Mouse (Mus musculus) myocyte (in vitro differentiated cells): Measurements from ENCODE around the gene Mrpl14. TPM values are rescaled to one million over a fixed set of nuclear protein-coding genes. Genes with fewer than 3 reads are reported as not detected.

ENCODE experiments used
- H3K27me3 ChIP-seq: one replicate; pipeline ENCODE4 v1.6.1; 2011; ENCODE audit not compliant: control insufficient read depth, insufficient read depth, insufficient read length
- H3K36me3 ChIP-seq: one replicate; pipeline ENCODE4 v1.6.1; 2011; ENCODE audit not compliant: control insufficient read depth, insufficient read depth
- H3K4me2 ChIP-seq: one replicate; pipeline ENCODE4 v1.6.1; 2011; ENCODE audit warnings: low read depth, control low read depth
- H3K4me3 ChIP-seq: one replicate; pipeline ENCODE4 v1.5.1; 2011; ENCODE audit warnings: mild to moderate bottlenecking, control low read depth, moderate library complexity
- H3K79me2 ChIP-seq: one replicate; pipeline ENCODE4 v1.6.1; 2011; ENCODE audit not compliant: control insufficient read depth, insufficient read depth
- H3ac ChIP-seq: one replicate; pipeline ENCODE4 v1.6.1; 2011; ENCODE audit not compliant: control insufficient read depth, insufficient read length
- CEBPB ChIP-seq: IDR thresholded peaks from 2 replicates; pipeline ENCODE4 v1.6.1; 2011; ENCODE audit warnings: mild to moderate bottlenecking, moderate library complexity; ENCODE audit not compliant: poor library complexity, insufficient read depth, severe bottlenecking
- E2F4 ChIP-seq: IDR thresholded peaks from one replicate; pipeline ENCODE4 v1.6.1; 2011; ENCODE audit warnings: mild to moderate bottlenecking, control low read depth, moderate library complexity; ENCODE audit not compliant: insufficient read depth
- MAX ChIP-seq: IDR thresholded peaks from one replicate; pipeline ENCODE4 v1.6.1; 2011; ENCODE audit warnings: low read depth, mild to moderate bottlenecking, control low read depth
- MYOD1 ChIP-seq, 3 experiments: IDR thresholded peaks; one replicate each; pipeline ENCODE4 v1.6.1; 2011; ENCODE audit warnings: control low read depth in 2 of 3, low read depth in 2 of 3, mild to moderate bottlenecking in 2 of 3, moderate library complexity in 1 of 3; ENCODE audit not compliant: insufficient read length in 2 of 3, control insufficient read depth in 1 of 3
- MYOG ChIP-seq, 3 experiments: IDR thresholded peaks; one replicate each; pipeline ENCODE4 v1.6.1; 2011; ENCODE audit warnings: control low read depth in 2 of 3, low read depth in 2 of 3, mild to moderate bottlenecking in 2 of 3; ENCODE audit not compliant: insufficient read length in 2 of 3, control insufficient read depth in 1 of 3, insufficient read depth in 1 of 3
- POLR2A ChIP-seq: IDR thresholded peaks from one replicate; pipeline ENCODE4 v1.6.1; 2011; ENCODE audit warnings: low read depth, mild to moderate bottlenecking, control low read depth, moderate library complexity; ENCODE audit not compliant: insufficient read length
- POLR2AphosphoS2 ChIP-seq: IDR thresholded peaks from one replicate; pipeline ENCODE4 v1.6.1; 2011; ENCODE audit warnings: low read depth, control low read depth; ENCODE audit not compliant: insufficient read length
- REST ChIP-seq: IDR thresholded peaks from one replicate; pipeline ENCODE4 v1.6.1; 2011; ENCODE audit warnings: mild to moderate bottlenecking, control low read depth, moderate library complexity; ENCODE audit not compliant: insufficient read depth, insufficient read length
- SRF ChIP-seq: IDR thresholded peaks from one replicate; pipeline ENCODE4 v1.6.1; 2011; ENCODE audit warnings: low read depth; ENCODE audit not compliant: control insufficient read depth, insufficient read length
- TCF12 ChIP-seq: IDR thresholded peaks from one replicate; pipeline ENCODE4 v1.6.1; 2011; ENCODE audit warnings: mild to moderate bottlenecking, control low read depth; ENCODE audit not compliant: poor library complexity, insufficient read depth, severe bottlenecking
- TCF3 ChIP-seq: IDR thresholded peaks from one replicate; pipeline ENCODE4 v1.6.1; 2011; ENCODE audit warnings: low read depth, control low read depth; ENCODE audit not compliant: insufficient read length
- USF1 ChIP-seq: IDR thresholded peaks from one replicate; pipeline ENCODE4 v1.6.1; 2011; ENCODE audit warnings: low read depth, mild to moderate bottlenecking, control low read depth, moderate library complexity
- polyA plus RNA-seq: library from polyadenylated mRNA; unstranded; fragments of >200 nt; fragmentation: generic; extraction: Trizol; gene quantifications from one replicate; pipeline ENCODE4 v1.2.1, GENCODE M21; 2012; ENCODE audit warnings: missing spikeins

The Mrpl14 gene
- polyA plus RNA-seq, 1 experiment: 276 TPM

DNA sequence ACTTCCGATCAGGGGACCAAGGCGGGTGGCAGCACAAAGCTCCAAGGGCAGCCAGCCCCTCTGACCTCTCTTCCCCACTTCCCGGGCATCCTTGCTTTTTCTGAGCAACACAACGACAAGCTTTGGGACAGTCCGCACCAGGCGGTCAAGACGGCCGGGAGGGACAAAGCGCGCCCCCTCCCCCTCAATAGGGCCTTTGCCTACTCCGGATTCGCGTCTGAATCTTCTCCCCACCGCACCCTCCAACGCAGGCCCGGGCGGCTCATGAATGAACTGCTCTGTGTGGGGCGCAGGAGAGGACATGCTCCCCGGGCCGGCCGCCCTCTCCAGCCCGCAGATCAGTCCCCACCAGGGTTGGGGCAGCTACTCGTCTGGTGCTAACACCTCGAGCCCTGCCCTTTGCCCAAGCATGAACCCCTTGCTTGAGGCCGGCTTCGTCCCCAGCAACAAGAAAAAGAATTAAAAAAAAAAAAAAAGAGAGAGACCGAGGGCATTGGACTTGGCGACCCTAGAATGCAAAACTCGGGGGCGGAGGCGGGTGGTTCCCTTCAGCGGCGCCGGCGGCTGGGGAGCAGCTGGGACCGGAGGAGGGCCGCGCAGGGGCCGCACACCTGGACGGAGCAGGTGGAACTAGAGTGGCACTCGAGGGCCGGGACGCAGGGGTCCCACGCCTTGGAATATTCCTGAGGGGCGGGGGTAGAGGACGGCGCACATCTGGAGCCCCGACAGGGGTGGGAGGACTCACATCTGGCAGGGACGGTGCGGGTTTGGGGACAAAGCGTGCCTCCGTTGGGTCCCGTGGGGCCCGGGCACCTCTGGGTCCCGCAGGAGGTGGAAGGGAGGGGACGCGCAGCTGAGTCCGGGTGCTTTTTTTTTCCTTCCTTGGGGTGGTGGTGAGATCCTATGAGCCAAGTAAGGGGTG, 690 bp upstream of the Mrpl14 start:
- no peaks in the 10 kb centered on the region for H3K27me3 ChIP-seq
- TF ChIP-seq CEBPB: no peak
- no peak for TF ChIP-seq TCF12
- no peak for TF ChIP-seq TCF3
- peak in 1 of 3 experiments; percentile 25 for TF ChIP-seq MYOG (IDR thresholded peaks at IDR 0.05; ENCODE audit: control insufficient read depth in 1 of 3, insufficient read depth in 1 of 3, insufficient read length in 2 of 3, low read depth in 2 of 3)
- peak in 1 of 3 experiments; percentile 8 for TF ChIP-seq MYOD1 (IDR thresholded peaks at IDR 0.05; ENCODE audit: control insufficient read depth in 1 of 3, insufficient read length in 2 of 3, low read depth in 2 of 3)
- no peak for TF ChIP-seq MAX
- TF ChIP-seq POLR2AphosphoS2: no peak
- no peak for TF ChIP-seq REST
- TF ChIP-seq USF1: no peak
- no peak for TF ChIP-seq POLR2A
- H3K4me2 ChIP-seq: peak overlapping the region; percentile 73
- H3K36me3 ChIP-seq: no peaks in the 10 kb centered on the region
- peaks cover 89% of the 10 kb centered on the region for H3K79me2 ChIP-seq
- peak overlapping the region; percentile 55 for H3ac ChIP-seq
- peak overlapping the region; percentile 94 for H3K4me3 ChIP-seq

DNA sequence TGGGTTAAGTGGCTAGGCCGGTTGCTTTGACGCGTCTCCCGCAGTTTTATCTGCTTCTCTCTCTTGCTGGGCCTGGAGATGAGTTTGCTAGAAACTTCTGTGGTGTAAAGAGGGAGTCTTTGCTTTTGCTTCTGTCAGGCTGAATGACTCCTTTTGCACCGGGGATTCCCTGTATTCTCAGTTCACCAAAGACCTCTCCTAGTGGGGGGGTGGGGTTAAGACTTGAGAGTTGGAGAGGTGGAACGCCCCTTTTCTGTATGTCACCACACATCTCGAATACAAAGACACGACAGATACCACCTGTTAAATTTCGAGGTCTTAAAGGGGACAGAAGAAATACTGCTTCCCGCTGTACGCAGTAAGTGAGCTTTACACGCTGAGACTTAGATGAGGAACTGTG, 594 bp downstream of the Mrpl14 start, which contains the start of gene Tmem63b:
TSS of gene Tmem63b (minus strand) at position 190 of the 400 bp plus-strand sequence.
- no peaks in the 10 kb centered on the region for H3K36me3 ChIP-seq
- peak within 1 kb of the TSS; percentile 94 for H3K4me3 ChIP-seq
- peaks cover 93% of the 10 kb centered on the region for H3K79me2 ChIP-seq
- peak within 1 kb of the TSS; percentile 55 for H3ac ChIP-seq
- TF ChIP-seq MYOG (IDR thresholded peaks at IDR 0.05; ENCODE audit: control insufficient read depth in 1 of 3, insufficient read depth in 1 of 3, insufficient read length in 2 of 3, low read depth in 2 of 3) (no peak), REST (no peak), E2F4 (no peak), MAX (no peak), CEBPB (no peak), USF1 (no peak), SRF (no peak), TCF3 (no peak), POLR2A (no peak), POLR2AphosphoS2 (no peak), MYOD1 (IDR thresholded peaks at IDR 0.05; ENCODE audit: control insufficient read depth in 1 of 3, insufficient read length in 2 of 3, low read depth in 2 of 3) (no peak), TCF12 (no peak)
- H3K27me3 ChIP-seq: no peaks in the 10 kb centered on the region
- H3K4me2 ChIP-seq: peak within 1 kb of the TSS; percentile 98

DNA sequence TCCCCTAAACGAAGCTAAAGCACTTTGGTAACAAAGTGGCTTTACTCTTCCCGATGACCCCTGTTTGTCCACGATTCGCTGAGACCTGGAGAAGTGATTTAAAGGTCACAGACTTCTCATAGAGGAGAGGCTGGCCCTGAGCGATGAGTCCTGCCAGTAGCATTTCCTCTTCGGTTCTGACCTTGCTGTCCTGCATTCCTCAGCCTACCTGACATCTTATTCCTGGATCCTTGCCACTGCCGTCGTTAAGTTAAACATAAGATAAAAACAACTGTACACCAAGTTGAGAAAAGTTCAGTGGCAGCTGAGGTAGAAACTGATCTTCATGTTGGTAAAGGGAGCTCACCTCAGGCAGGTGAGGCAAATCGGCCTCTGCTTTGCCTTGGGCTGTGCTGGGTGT, 3.0 kb downstream of the Mrpl14 start:
- no peak for TF ChIP-seq USF1
- no peak for TF ChIP-seq POLR2AphosphoS2
- TF ChIP-seq CEBPB: no peak
- TF ChIP-seq REST: no peak
- no peak for TF ChIP-seq TCF3
- TF ChIP-seq TCF12: no peak
- TF ChIP-seq MYOG (IDR thresholded peaks at IDR 0.05; ENCODE audit: control insufficient read depth in 1 of 3, insufficient read depth in 1 of 3, insufficient read length in 2 of 3, low read depth in 2 of 3): no peak
- no peak for TF ChIP-seq POLR2A
- no peak for TF ChIP-seq MAX
- no peak for TF ChIP-seq E2F4
- no peak for TF ChIP-seq SRF
- no peak for TF ChIP-seq MYOD1 (IDR thresholded peaks at IDR 0.05; ENCODE audit: control insufficient read depth in 1 of 3, insufficient read length in 2 of 3, low read depth in 2 of 3)
- H3K4me2 ChIP-seq: no peak overlapping the region
- H3K36me3 ChIP-seq: no peaks in the 10 kb centered on the region
- H3ac ChIP-seq: no peak overlapping the region
- H3K79me2 ChIP-seq: peaks cover 89% of the 10 kb centered on the region
- H3K27me3 ChIP-seq: no peaks in the 10 kb centered on the region
- no peak overlapping the region for H3K4me3 ChIP-seq

DNA sequence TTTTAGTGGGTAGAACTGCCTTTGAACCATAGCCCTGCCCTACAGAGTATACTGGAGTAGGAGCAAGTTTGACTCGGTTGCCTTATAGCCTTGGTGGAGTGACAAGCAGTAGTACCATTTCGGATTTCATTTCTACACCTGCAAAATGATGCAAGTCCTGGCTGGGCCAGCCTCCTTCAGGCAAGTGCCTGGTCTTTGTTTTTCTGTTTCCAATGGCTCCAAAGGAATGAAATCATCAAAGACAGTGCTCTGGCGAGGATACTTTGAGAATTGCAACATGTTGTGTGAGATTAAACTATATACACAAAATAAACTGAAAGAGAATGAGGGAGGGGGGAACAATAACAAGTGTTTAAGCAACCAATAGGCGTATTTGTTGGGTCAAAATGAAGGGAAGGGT, 3.9 kb downstream of the Mrpl14 start:
- Histone ChIP-seq H3K4me3 (no peak overlapping the region), H3K27me3 (no peaks in the 10 kb centered on the region), H3ac (no peak overlapping the region), H3K79me2 (peaks cover 85% of the 10 kb centered on the region), H3K4me2 (no peak overlapping the region), H3K36me3 (no peaks in the 10 kb centered on the region)
- TF ChIP-seq POLR2AphosphoS2 (no peak), TCF3 (no peak), USF1 (no peak), CEBPB (no peak), POLR2A (no peak), MYOD1 (IDR thresholded peaks at IDR 0.05; ENCODE audit: control insufficient read depth in 1 of 3, insufficient read length in 2 of 3, low read depth in 2 of 3) (no peak), E2F4 (no peak), SRF (no peak), TCF12 (no peak), MAX (no peak), REST (no peak), MYOG (IDR thresholded peaks at IDR 0.05; ENCODE audit: control insufficient read depth in 1 of 3, insufficient read depth in 1 of 3, insufficient read length in 2 of 3, low read depth in 2 of 3) (no peak)
